ENCODE assay signal across 10 mouse cellular contexts in the genomic region with DNA sequence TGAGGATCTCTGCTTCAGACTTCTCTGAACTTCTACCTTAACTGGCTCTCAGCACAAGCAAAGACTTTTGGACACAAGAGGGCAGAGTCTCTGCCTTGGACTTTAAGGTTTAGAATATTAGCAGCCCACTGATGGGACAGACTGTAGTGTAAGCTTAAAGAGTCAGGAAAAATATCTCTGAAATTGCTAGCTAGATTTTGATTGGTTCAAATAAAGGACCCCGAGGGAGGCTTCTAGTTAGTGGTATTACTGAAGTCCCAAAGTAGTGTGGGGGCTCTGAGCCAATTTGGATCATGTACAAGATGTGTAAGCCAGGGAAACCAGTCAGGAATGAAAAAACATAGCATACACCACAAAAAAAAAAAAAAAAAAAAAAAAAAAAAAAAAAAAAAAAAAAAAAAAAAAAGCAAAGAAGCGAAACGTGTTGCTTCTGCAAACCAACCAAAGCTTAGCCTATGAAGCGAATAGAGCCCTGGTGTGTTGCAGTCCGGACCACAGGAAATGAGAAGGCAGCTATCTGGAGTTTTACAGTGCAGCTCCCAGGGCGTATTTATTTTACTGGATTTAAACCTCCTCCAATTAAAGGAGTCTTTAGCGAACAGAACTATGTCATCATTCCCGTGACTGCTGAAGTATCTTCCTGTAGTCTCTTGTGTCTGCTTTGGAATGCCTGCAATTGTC.
DNase-seq lines count a peak whose midpoint lies in the region; ATAC-seq and TF ChIP-seq lines count a peak whose summit lies in the region.
"Had no signal": no experiment of that assay in that cellular context is flagged by ENCODE, and none has a peak within 500 bp of the region (broad histone marks: within the 10 kb centered on the region; RNA-seq: fewer than 3 reads in every experiment).

No protein-coding gene starts in this region.

- no peak overlapping the region for H3K4me2 ChIP-seq in heart, postnatal 0 days (ENCODE audit: low read depth, low read length)
- H3K4me2 ChIP-seq in heart, embryonic 12.5 days = no peak overlapping the region
- H3K4me2 ChIP-seq in midbrain, postnatal 0 days (ENCODE audit: low read depth, low read length, poor library complexity, severe bottlenecking) = no peak overlapping the region
- H3K4me2 ChIP-seq in hindbrain, embryonic 13.5 days = no peak overlapping the region
- H3K4me2 ChIP-seq: neural tube, embryonic 15.5 days had no signal

- H3K27me3 ChIP-seq in heart, postnatal 0 days (ENCODE audit: control insufficient read depth, insufficient read depth, low read length) = no peaks in the 10 kb centered on the region
- no peaks in the 10 kb centered on the region for H3K27me3 ChIP-seq in heart, embryonic 12.5 days (replicated peaks)
- no peaks in the 10 kb centered on the region for H3K27me3 ChIP-seq in midbrain, postnatal 0 days (ENCODE audit: insufficient read depth, low read length)
- no peaks in the 10 kb centered on the region for H3K27me3 ChIP-seq in midbrain, embryonic 10.5 days (ENCODE audit: low read depth, poor library complexity, severe bottlenecking)
- no peaks in the 10 kb centered on the region for H3K27me3 ChIP-seq in hindbrain, embryonic 13.5 days
- H3K27me3 ChIP-seq: neural tube, embryonic 15.5 days had no signal

- WGBS in heart, postnatal 0 days = 57% methylated on average over 8 of the region's 8 CpGs
- 57% methylated on average over 8 of the region's 8 CpGs for WGBS in heart, embryonic 12.5 days
- WGBS in midbrain, postnatal 0 days = 73% methylated on average over 8 of the region's 8 CpGs
- 83% methylated on average over 8 of the region's 8 CpGs for WGBS in midbrain, embryonic 10.5 days
- WGBS in hindbrain, embryonic 13.5 days = 77% methylated on average over 8 of the region's 8 CpGs

- TF ChIP-seq EP300 in heart, postnatal 0 days (IDR thresholded peaks at IDR 0.05; ENCODE audit: low read depth) = no peak

- no peak overlapping the region for H3K9ac ChIP-seq in heart, postnatal 0 days (replicated peaks; ENCODE audit: low read depth, low read length)
- no peak overlapping the region for H3K9ac ChIP-seq in heart, embryonic 12.5 days
- no peak overlapping the region for H3K9ac ChIP-seq in midbrain, postnatal 0 days (replicated peaks; ENCODE audit: low read length, poor library complexity, severe bottlenecking)
- H3K9ac ChIP-seq in hindbrain, embryonic 13.5 days = no peak overlapping the region
- H3K9ac ChIP-seq: neural tube, embryonic 15.5 days had no signal

- H3K9me3 ChIP-seq in heart, postnatal 0 days (replicated peaks; ENCODE audit: control insufficient read depth, low read length) = no peaks in the 10 kb centered on the region
- H3K9me3 ChIP-seq in heart, embryonic 12.5 days (replicated peaks) = no peaks in the 10 kb centered on the region
- no peaks in the 10 kb centered on the region for H3K9me3 ChIP-seq in midbrain, postnatal 0 days (ENCODE audit: low read length)
- no peaks in the 10 kb centered on the region for H3K9me3 ChIP-seq in midbrain, embryonic 10.5 days (replicated peaks)
- no peaks in the 10 kb centered on the region for H3K9me3 ChIP-seq in hindbrain, embryonic 13.5 days
- H3K9me3 ChIP-seq: hindbrain, embryonic 10.5 days; neural tube, embryonic 15.5 days had no signal

- no peaks in the 10 kb centered on the region for H3K36me3 ChIP-seq in heart, postnatal 0 days (replicated peaks; ENCODE audit: control insufficient read depth, insufficient read depth, low read length)
- no peaks in the 10 kb centered on the region for H3K36me3 ChIP-seq in heart, embryonic 12.5 days
- no peaks in the 10 kb centered on the region for H3K36me3 ChIP-seq in midbrain, postnatal 0 days (ENCODE audit: insufficient read depth, low read length)
- no peaks in the 10 kb centered on the region for H3K36me3 ChIP-seq in midbrain, embryonic 10.5 days
- H3K36me3 ChIP-seq in hindbrain, embryonic 13.5 days = no peaks in the 10 kb centered on the region
- H3K36me3 ChIP-seq: hindbrain, embryonic 10.5 days; neural tube, embryonic 15.5 days had no signal

- ATAC-seq in heart, postnatal 0 days (ENCODE audit: insufficient read depth, low read depth) = no peak; the same call in 1 of the 2 replicates
- no peak for ATAC-seq in heart, embryonic 12.5 days (ENCODE audit: insufficient number of reproducible peaks, low FRiP score)
- no peak for ATAC-seq in midbrain, postnatal 0 days (ENCODE audit: low FRiP score)
- ATAC-seq in granulocyte monocyte progenitor cell, adult 5-6 weeks (replicated peaks; ENCODE audit: poor library complexity, severe bottlenecking) = peak; percentile 55
- ATAC-seq in hindbrain, embryonic 13.5 days (ENCODE audit: low FRiP score) = no peak

- peak; percentile 30 for TF ChIP-seq CTCF in heart, postnatal 0 days (IDR thresholded peaks at IDR 0.05; ENCODE audit: low read depth)
- TF ChIP-seq CTCF in midbrain, postnatal 0 days (IDR thresholded peaks at IDR 0.05) = peak; percentile 34; the same call in 1 of the 2 replicates

- no peak overlapping the region for H3K4me3 ChIP-seq in heart, postnatal 0 days (ENCODE audit: low read depth, low read length)
- no peak overlapping the region for H3K4me3 ChIP-seq in heart, embryonic 12.5 days
- no peak overlapping the region for H3K4me3 ChIP-seq in midbrain, postnatal 0 days (ENCODE audit: low read depth, low read length)
- H3K4me3 ChIP-seq in midbrain, embryonic 10.5 days = no peak overlapping the region
- no peak overlapping the region for H3K4me3 ChIP-seq in hindbrain, embryonic 13.5 days
- H3K4me3 ChIP-seq: hindbrain, embryonic 10.5 days; neural tube, embryonic 15.5 days had no signal

- DNase-seq in heart, postnatal 0 days (ENCODE audit: low spot score) = peak; percentile 42
- peak; percentile 40 for DNase-seq in midbrain, postnatal 0 days (ENCODE audit: low spot score)
- no peak for DNase-seq in midbrain, embryonic 10.5 days (ENCODE audit: low spot score)
- DNase-seq in urinary bladder, postnatal 36 days (ENCODE audit: low spot score in 2 of 2) = no peak
- DNase-seq: layer of hippocampus, adult 9-11 months had no signal

- no peak overlapping the region for H3K27ac ChIP-seq in heart, postnatal 0 days (ENCODE audit: low read depth)
- no peak overlapping the region for H3K27ac ChIP-seq in heart, embryonic 12.5 days (ENCODE audit: poor library complexity, severe bottlenecking)
- H3K27ac ChIP-seq in midbrain, postnatal 0 days (ENCODE audit: low read depth, low read length) = no peak overlapping the region
- H3K27ac ChIP-seq in midbrain, embryonic 10.5 days (replicated peaks) = no peak overlapping the region
- H3K27ac ChIP-seq in hindbrain, embryonic 13.5 days = no peak overlapping the region
- H3K27ac ChIP-seq: hindbrain, embryonic 10.5 days; neural tube, embryonic 15.5 days had no signal

- H3K4me1 ChIP-seq in heart, postnatal 0 days (ENCODE audit: control insufficient read depth, insufficient read depth) = no peaks in the 10 kb centered on the region
- no peaks in the 10 kb centered on the region for H3K4me1 ChIP-seq in heart, embryonic 12.5 days (replicated peaks)
- no peaks in the 10 kb centered on the region for H3K4me1 ChIP-seq in midbrain, postnatal 0 days (ENCODE audit: insufficient read depth, low read length)
- H3K4me1 ChIP-seq in midbrain, embryonic 10.5 days = peaks cover 14% of the 10 kb centered on the region
- peaks cover 11% of the 10 kb centered on the region for H3K4me1 ChIP-seq in hindbrain, embryonic 13.5 days (replicated peaks)
- H3K4me1 ChIP-seq: neural tube, embryonic 15.5 days had no signal

Comparison
In these comparisons a context has a peak if more than half of its experiments do, and no peak if none do; other contexts are left out.
1. DNase-seq: peak in heart, postnatal 0 days (single experiment) and midbrain, postnatal 0 days (single experiment); none in midbrain, embryonic 10.5 days (single experiment) and urinary bladder, postnatal 36 days (0 of 2).